Mouse (Mus musculus) spleen, embryonic (tissue): ENCODE measurements around the gene Bmi1.

Experiments used
- CTCF ChIA-PET: fragments of 350-600 bp; sonication (Branson Sonifier 250); formaldehyde crosslinking; loops from one replicate; lab custom pipeline; 2022; lab: Charles Lee

Bmi1 gene

DNA sequence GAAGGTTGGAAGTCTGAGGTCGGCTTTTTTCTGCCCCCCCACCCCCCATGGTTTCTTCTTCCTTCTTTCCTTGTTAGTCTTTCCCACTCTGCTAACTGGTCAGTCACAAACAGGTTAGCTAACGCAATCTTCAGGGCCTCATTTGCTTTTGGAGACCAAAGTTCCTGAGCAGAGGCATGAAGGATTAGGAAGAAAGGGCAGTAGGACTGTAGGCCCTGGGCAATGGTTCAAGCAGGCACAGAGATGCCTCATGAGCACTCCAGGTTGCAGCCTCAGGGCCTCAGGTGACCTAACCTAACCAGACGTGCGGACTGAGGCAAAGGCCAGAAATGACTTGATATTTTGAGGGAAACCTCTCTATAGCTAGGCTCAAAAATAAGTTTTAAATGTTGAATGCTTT is 41.7 kb downstream of the Bmi1 start:
- CTCF ChIA-PET: interaction anchor here (0.5 kb wide), 1 partner anchor 809 kb away, joined by 4 read pairs; no protein-coding TSS in a partner anchor

DNA sequence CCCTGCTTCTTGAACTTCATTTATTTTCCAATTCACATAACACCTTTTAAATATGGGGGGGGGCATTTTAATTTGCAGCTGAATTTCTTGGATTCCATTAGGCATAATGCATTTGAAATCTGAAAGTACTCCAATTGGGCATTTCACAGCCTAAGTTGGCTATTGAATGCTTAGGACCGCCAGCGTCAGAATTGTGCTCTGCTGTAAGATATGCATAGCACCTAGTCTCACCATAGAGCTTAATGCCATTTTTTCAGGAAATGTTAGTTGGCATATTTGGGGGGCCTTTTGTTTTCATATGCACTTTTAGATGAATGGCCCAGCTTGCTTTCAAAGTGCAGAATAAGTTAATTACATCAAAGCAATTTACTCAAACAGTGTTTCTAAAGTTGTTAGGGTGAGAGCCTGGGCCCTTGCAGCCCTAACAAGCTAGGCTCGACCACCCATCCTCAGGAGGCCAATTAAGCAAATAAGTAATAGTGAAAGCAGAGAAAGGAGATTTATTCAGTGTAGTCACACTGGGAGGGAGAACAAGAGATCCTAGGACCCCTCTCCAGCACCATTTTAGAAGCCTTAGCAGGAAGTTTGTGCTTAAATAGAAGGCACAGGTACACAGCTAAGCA is 45.5 kb downstream of the Bmi1 start:
- CTCF ChIA-PET: no interaction called here

DNA sequence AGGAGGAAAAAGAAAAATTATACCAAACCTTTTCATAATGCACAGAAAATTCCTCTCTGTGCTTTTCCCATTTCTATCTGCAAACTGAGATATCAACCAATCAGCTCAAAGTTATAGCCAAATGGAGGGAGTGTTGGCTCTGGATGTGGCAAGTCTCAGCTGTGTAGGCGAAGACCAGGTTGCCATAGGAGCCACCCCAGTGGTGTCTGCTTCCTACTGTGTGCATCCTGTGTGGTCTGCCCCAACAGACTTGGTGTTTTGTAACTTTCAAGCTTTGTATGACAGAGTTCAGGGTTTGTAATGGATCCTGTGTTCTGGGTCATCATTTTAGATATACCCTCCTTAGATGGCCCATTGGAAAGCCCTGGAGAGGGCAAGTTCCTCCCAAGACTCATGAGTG is 47.6 kb downstream of the Bmi1 start:
- CTCF ChIA-PET: no interaction called here

DNA sequence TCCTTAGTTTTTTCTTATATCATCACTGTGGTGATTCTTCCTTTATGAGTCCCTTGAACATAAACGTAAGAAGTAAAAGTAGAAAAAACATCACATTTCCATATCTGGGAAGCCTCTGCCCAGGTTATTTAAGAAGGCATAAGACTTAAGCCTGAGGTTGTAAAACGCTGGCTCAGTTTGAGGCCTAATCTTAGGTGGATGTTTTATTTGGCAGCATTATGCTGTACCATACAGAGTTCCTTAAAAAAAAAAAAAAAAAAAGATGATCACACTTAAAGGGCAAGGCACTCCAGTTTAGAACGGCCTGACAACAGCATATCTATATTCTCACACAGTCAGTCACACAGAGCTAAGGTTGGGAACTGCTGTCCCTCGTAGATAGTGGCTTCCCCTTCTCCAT is 49.1 kb downstream of the Bmi1 start:
- CTCF ChIA-PET: no interaction called here

DNA sequence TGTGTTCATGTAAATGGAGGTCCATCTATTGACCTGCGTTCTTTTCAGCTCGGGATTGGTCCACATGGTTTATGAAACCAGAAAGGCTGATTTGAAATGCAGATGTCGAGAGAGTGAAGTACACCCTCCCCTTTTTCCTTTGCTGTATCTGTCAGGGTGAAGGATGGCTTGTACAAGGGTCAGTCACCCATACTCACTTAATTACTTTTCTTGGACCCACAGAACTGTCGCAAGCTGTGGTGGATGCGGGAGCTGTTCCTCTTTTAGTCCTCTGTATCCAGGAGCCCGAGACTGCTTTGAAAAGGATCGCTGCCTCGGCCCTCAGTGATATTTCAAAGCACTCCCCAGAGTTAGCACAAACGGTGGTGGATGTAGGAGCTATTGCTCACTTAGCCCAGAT is 54.9 kb downstream of the Bmi1 start:
- CTCF ChIA-PET: no interaction called here

- CTCF ChIA-PET: no interaction called here
Observed at GRCm38 (mm10) chr2:18734394-18735127, 57.7 kb downstream of the Bmi1 start.
